Mouse (Mus musculus): ENCODE measurements around the gene Syt16.

DNA sequence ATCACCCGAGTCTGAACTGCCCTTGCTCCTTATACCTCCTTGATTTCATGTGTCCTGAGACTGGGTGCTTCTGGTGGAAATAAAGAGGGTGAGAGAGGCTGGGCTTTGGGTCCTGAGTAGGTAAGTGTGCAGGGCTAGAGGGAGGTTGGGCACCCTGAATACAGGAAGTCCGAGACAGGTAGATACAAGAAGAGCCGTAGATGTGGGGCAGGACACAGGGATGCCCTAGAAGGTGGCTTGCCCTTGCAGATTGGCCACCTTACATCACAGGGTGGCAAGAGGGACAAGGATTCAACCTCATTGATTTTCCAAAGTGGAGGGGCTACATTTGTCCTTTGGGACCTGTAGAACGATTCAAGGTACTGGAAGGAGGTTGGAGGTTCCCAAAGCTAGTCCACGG is 45.8 kb downstream of the Syt16 start:
- TF ChIP-seq CTCF (IDR thresholded peaks at IDR 0.05; ENCODE audit: low read depth) (no peak), EP300 (IDR thresholded peaks at IDR 0.05; ENCODE audit: low read depth) (no peak)
